Mouse (Mus musculus): ENCODE data around the gene Snx29. TPM values are rescaled to one million over a fixed set of nuclear protein-coding genes. Genes with fewer than 3 reads are reported as not detected.
"Not testable (repeated sequence)": the region's sequence is repeated elsewhere in the genome, so short reads cannot be mapped to it uniquely, and the experiment has no call there.

The Snx29 gene
- polyA plus RNA-seq, 2 experiments from 2014 or later = 11.7 to 16.1 TPM

GRCm38 (mm10) chr16:11500061-11500460 is 177.4 kb downstream of the Snx29 start:
- ATAC-seq = no peak

- peak; percentile 97 for ATAC-seq
Measured at GRCm38 (mm10) chr16:11501138-11501537, 178.4 kb downstream of the Snx29 start.

DNA sequence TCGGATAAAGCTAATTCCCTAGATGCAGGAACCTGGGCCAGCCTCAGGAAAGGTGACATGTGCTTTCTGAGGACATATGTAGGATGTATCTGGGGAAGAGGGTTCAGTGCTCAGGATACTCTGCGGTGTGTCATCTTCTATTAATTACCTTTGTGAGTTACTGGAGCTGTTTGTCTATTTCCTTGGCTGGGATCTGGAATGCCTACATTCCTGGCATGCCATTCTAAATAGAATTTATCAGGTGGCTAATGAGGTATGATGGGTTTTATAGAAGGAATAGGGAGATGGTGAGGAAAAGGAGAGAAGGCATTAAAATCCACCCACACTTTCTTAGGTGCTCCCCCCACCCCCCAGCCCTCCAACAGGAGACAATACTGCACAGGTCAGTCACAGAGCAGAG is 178.9 kb downstream of the Snx29 start:
- no peak for ATAC-seq

DNA sequence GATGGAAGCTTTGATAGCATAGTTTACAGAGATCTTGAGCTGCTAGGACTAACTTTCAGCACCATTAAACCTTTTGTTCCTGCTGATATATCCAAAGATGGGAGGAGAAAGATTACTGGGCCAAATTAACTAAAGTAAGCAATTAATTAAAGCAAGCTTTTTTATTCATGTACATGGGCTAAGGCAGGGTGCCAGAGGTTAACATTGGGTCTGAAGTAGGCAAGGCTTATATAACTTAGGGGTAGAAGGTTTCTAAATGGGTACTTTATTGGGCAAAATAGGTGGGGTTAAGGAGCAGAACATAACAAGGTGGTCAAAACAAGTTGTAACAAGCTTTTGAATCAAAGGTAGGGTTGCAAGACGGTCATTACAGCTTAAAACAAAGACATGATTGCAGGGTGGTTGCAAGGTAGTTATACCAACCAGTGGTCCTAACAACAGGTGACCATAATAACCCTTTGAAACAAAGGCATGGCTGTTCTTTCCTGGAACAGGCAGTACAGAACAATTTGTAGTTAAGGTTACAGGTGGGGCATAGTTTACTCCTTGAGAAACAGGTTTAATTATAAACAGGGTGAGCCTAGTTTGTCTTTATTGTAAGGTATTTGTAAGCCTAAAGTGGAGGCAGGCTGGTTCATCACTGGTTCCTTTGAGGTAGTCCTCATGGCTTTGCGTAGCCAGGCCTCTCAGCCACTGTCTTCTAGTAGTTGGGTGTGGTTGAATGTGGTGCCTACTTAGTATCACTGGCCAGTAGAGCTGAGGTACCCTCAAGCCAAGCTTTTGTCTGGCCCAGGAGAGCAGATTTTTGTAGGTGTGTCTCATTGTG is 182.2 kb downstream of the Snx29 start:
- no peak for ATAC-seq

GRCm38 (mm10) chr16:11505492-11506176 is 182.9 kb downstream of the Snx29 start:
- no peak for ATAC-seq

DNA sequence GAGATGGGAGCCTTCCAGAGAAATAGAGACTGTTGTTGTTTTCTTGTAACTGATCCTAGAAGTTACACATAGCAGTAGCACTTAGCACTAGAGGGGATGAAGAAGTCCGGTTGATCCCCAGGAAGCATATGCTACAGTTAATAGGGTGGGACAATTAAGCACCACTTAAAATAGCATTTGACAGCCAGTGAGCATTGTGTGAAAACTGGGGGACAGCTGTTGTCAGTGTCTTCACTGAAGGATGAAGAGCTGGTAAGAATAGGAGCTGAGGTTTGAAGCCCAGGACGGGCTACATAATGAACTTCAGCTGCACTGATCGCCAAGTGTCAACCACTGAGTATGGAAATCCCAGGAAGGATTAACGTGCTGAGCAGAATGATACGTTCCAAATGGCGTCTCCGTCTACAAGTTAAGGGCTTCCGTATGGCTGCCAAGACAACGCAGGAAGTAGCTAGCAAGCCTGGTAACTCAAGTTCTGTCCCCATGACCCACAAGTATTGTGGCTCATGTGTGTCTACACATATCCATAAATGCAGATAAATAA is 184.6 kb downstream of the Snx29 start:
- ATAC-seq = no peak

DNA sequence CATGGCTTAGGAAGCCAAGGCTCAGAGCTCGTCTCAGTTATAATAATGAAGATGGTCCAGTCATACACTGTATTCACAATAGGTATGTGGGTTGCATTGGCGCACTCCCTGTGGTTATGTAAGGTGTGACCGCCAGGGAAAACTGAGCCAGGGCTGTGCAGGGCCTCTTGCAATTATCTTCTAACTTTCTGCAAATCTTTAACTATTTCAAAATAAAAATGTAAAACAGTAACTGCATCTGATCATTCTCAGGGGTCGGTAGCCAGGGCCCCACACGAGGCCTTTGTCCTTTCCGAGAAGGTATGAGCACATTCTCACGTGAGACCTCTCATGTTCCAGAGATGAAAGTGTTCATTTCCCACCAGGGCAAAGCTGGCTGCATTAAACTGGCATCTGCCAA is 185.6 kb downstream of the Snx29 start:
- no peak for ATAC-seq

GRCm38 (mm10) chr16:11510416-11510815 is 187.7 kb downstream of the Snx29 start:
- ATAC-seq = no peak

DNA sequence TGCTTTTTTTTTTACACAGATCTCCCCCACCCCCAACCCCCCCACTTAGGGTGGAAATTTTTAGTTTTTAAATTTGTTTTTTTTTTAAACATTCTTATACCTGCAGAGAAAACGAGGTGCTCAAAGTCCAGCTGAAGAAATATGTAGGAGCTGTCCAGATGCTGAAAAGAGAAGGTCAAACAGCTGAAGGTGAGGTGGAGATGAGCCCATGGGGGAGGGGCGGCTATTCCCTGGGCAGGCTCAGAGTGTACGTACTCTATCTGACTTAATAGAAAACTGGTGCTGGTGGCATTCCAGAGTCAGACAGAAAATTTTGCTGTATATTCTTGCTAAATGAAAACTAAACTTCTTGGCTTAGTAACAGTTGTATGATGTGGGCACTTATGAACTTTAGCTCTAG is 188.1 kb downstream of the Snx29 start:
- no peak for ATAC-seq

GRCm38 (mm10) chr16:11511696-11512095 is 189.0 kb downstream of the Snx29 start:
- ATAC-seq = not testable (repeated sequence)

DNA sequence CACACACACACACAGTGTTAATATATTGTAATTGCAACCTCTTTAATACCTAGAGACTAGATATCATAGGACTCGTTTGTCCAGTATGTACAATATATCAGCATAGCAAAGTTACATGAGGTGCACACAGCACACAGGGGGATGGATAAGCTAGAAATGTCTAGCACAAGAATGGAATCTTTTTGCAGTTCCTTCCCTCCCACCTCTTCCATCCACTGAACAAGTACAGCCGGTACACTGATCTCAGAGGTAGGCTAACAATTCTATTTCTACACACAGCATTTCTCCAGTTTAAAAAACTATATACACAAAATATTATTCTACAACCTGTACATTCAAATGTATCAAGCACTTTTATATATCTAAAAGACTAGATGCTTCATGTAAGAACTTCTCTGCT is 194.0 kb downstream of the Snx29 start:
- no peak for ATAC-seq

- ATAC-seq = no peak
Measured at GRCm38 (mm10) chr16:11517385-11517784, 194.7 kb downstream of the Snx29 start.

DNA sequence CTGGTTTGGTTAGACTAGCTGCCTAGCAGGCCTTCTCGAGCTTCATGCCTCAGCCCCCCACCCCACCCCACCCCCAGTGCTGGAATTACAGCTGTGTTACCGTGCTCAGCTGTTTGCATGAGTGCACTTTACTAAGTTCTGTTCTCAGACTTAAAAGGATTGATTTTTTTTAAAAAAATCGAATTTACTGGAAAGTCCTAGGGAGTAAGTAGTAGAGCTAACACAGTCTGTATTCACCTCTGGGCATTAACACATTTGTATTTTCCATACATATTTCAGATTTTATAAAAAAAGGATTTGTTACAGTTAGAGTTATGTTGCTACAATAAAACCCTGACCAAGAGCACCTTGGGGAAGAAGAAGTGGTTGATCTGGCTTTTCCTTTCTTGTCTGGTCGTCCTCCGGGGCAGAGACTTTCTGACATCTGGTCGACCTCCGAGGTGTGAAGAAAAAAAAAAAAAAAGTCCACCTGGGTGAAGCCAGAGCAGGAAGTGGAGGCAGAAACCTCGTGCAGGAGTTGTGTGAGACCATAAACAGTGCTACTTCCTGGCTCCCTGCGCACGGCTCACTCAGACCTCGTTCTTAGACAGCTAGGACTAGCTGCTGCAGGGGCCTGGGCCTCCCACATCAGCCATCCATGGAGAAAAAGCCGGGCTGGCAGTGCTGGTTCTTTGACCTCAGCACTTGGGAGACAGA is 196.2 kb downstream of the Snx29 start:
- peak; percentile 62 for ATAC-seq

DNA sequence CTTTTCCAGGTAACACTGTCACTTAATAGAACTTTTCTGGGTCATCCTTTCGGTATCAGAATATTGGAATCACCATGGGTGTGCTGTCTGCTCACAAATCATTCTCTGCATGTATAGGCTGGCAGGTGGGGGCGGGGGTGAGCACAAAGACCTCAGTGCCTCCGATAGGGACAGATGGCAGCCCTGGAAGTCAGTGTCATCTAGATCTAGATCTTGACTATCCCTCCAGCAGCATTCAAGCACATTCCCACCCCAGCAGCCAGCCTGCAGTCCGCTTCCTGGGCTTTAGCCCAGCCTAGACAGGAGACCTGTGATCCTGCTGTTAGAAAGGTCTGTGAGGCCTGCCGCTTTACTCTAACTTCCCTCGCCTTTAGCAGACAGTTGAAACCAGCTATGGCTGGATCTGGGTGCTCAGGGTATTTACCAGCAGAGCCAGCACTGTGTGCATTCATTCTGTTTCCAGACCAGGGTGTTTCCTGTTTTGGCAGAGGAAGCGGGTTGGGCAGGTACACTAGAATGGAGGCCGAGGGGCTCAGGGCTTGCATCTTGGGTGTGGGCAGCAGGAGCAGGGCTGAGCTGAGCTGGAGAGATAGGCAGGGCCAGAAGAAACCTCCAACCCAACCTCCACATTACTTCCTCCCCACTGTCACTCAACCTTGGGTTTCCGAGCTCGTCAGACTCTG is 203.5 kb downstream of the Snx29 start:
- peak; percentile 78 for ATAC-seq

- ATAC-seq = no peak
Measured at GRCm38 (mm10) chr16:11526996-11527395, 204.3 kb downstream of the Snx29 start.

DNA sequence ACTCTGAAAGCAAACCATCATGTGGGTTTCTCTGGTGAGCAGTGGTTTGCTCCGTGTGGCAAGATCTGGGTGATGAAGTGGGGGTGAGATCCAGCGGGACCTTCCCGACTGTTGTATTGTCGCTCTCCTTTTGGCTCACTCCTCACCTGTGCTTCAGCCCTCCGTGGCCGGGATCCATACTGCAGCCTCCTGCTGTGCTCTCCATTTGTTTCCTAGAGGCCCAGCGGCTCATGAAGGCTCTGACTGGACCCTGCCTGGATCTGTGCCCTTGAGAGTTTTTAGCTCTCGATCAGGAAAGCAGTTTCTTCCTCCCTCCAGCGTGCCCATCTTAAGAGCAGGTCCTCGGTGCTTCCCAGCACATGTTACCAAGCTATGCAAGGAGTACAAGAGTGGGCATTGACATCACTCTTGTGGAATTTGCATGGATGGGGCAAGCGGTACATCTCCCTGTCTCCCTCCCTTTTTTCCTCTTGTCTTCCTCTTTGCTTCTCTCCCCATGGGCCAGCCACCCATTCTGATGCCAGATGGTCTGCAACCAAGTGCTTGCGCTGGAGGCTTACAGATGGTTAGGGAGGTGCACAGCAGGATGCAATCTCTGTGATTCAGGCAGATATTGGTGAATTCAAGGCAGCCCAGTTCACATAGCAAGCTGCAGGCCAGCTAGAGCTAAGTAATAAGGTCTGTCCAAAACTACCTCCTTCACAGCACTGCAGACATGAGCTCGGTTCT is 207.9 kb downstream of the Snx29 start:
- ATAC-seq = no peak

GRCm38 (mm10) chr16:11531441-11531840 is 208.7 kb downstream of the Snx29 start:
- ATAC-seq = no peak

GRCm38 (mm10) chr16:11532592-11532991 is 209.9 kb downstream of the Snx29 start:
- ATAC-seq = no peak

- ATAC-seq = no peak
Measured at GRCm38 (mm10) chr16:11533441-11533840, 210.7 kb downstream of the Snx29 start.

- no peak for ATAC-seq
Measured at GRCm38 (mm10) chr16:11537663-11538062, 215.0 kb downstream of the Snx29 start.

- no peak for ATAC-seq
Measured at GRCm38 (mm10) chr16:11538191-11538590, 215.5 kb downstream of the Snx29 start.

GRCm38 (mm10) chr16:11540961-11541360 is 218.3 kb downstream of the Snx29 start:
- no peak for ATAC-seq
